8 mouse cellular contexts compared by ENCODE assay signal in genomic region chr1:21101221-21102006, GRCm38 (mm10). TPM values are rescaled to one million over a fixed set of nuclear protein-coding genes. Genes with fewer than 3 reads are reported as not detected.
A peak's percentile ranks its signal among the peaks of the same experiment; 100 is the strongest.
DNase-seq lines count a peak whose midpoint lies in the region; ATAC-seq lines count a peak whose summit lies in the region.

No protein-coding gene starts in this region.

- H3K4me2 ChIP-seq in intestine, embryonic 15.5 days (replicated peaks) = no peak overlapping the region

- no peak overlapping the region for H3K4me3 ChIP-seq in intestine, embryonic 15.5 days (replicated peaks)

- no peaks in the 10 kb centered on the region for H3K27me3 ChIP-seq in intestine, embryonic 15.5 days (replicated peaks)

- no peak overlapping the region for H3K27ac ChIP-seq in intestine, embryonic 15.5 days

- peak; percentile 71 for ATAC-seq in intestine, embryonic 15.5 days
- peak; percentile 79 for ATAC-seq in megakaryocyte-erythroid progenitor cell, adult 5-6 weeks (replicated peaks; ENCODE audit: low FRiP score, low TSS enrichment, poor library complexity, severe bottlenecking)

- peak; percentile 33 for DNase-seq in right cerebral cortex, adult 18-20 months
- DNase-seq in right cerebral cortex, postnatal 25 days = no peak
- DNase-seq in c-Kit-positive CD71-positive TER-119-positive erythroid progenitor cells, embryonic 14.5 days (ENCODE audit: low spot score) = peak; percentile 39
- DNase-seq in gastrocnemius, adult 18-20 months (ENCODE audit: low spot score) = peak; percentile 71
- DNase-seq in left cerebral cortex, postnatal 25 days (ENCODE audit: low spot score in 2 of 2) = peak; percentile 18 to 47
- DNase-seq in thymus, postnatal 0 days (ENCODE audit: low spot score) = peak; percentile 69

- intact Hi-C loops in left cerebral cortex, postnatal 25 days (cut with DNase I) = loop anchor here (2.0 kb wide), 1 partner anchor 163 kb away; no protein-coding TSS in a partner anchor

- H3K9ac ChIP-seq in intestine, embryonic 15.5 days = no peak overlapping the region

- WGBS in intestine, embryonic 15.5 days = 27% methylated on average over 15 of the region's 15 CpGs

- no peaks in the 10 kb centered on the region for H3K36me3 ChIP-seq in intestine, embryonic 15.5 days

- H3K9me3 ChIP-seq in intestine, embryonic 15.5 days = no peaks in the 10 kb centered on the region

- H3K4me1 ChIP-seq in intestine, embryonic 15.5 days (replicated peaks) = 0 out of 2 replicates have a peak, but pooled peaks cover 6% of the 10 kb centered on the region

RNA-seq across cellular contexts. Expression of gene Tram2, which starts 22.4 kb away (rescaled TPM):
- total RNA-seq in gastrocnemius, adult 18-20 months (2021) = 1 to 10 TPM; 2.4 to 2.5 TPM
- 6.4 and 6.9 TPM in 2 replicates for polyA plus RNA-seq in intestine, embryonic 15.5 days (2015; fragmentation: Nextera tagmentation; extraction: Ambion mirVana)
- 1 to 10 TPM; 1.2 to 1.8 TPM for total RNA-seq in left cerebral cortex, postnatal 25 days (2021)
- total RNA-seq in megakaryocyte-erythroid progenitor cell, adult 5-6 weeks (2014; fragmentation: Nextera tagmentation) = 1.8 and 2.9 TPM in 2 replicates
- 0.19 and 1.1 TPM in 2 replicates for total RNA-seq in megakaryocyte-erythroid progenitor cell, adult 5-6 weeks (2017)
- polyA plus RNA-seq in thymus, postnatal 0 days (2015; fragmentation: Nextera tagmentation; extraction: Ambion mirVana) = 3.1 and 3.6 TPM in 2 replicates
